Mouse (Mus musculus) E14TG2a.4 (cell line): ENCODE measurements around the gene Zfp784.
A peak's percentile ranks its signal among the peaks of the same experiment; 100 is the strongest.

ENCODE experiments used
- H3K27me3 ChIP-seq: 2 replicates; pipeline ENCODE4 v1.6.1; 2014; ENCODE audit warnings: low read length, control low read depth; ENCODE audit not compliant: insufficient read depth
- H3K36me3 ChIP-seq: 2 replicates; pipeline ENCODE4 v1.6.1; 2014; ENCODE audit warnings: low read length, control low read depth; ENCODE audit not compliant: insufficient read depth
- H3K4me1 ChIP-seq: replicated peaks from 2 replicates; pipeline ENCODE4 v1.6.1; 2014; ENCODE audit warnings: low read depth, low read length, control low read depth
- H3K4me3 ChIP-seq: replicated peaks from 2 replicates; pipeline ENCODE4 v1.5.1; 2014; ENCODE audit warnings: mild to moderate bottlenecking, low read length
- H3K9me3 ChIP-seq: 2 replicates; pipeline ENCODE4 v1.6.1; 2014; ENCODE audit warnings: low read length, control low read depth
- CTCF ChIP-seq: conservative IDR thresholded peaks from 2 replicates; pipeline ENCODE4 v1.5.1; 2014; ENCODE audit warnings: low read length
- NANOG ChIP-seq: IDR thresholded peaks from 2 replicates; pipeline ENCODE4 v1.6.1; 2014; ENCODE audit warnings: borderline replicate concordance, low read length, mixed read lengths
- POU5F1 ChIP-seq: IDR thresholded peaks from 2 replicates; pipeline ENCODE4 v1.6.1; 2014; ENCODE audit warnings: low read length, borderline replicate concordance

Gene Zfp784

DNA sequence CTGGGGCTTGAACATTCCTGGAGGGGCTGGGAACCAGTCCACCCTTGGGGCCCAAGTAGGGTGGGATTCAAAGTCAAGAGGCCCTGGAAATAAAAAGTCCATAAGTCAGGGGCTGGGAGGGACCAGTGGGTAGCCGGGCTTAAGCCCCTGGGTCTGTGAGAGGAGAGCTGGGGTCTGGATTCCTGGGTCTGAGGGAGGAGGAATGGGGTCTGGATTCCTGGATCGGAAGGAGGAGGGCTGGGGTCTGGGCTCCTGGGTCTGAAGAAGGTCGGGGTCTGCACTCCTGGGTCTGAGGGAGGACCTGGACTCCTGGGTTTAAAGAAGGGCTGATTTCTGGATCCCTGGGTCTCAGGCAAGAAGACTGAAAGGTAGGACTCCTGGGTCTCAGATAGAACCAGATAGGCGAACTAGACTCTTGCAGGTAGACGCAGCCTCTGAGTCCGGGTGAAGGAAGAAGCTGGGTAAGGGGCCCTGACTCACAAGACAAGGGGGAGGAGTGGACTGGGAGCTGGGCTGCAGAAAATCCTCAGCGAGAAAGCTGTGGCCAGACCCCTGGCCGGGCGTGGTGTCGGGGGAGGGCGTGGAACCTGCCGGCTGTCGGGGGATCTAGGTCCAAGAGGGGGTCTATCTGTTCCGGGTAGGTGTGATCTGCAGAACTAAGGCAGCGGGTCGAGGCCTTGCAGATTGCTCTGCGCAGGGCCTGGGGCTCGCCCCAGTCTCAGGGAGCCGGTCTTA lies 42.8 kb downstream of the Zfp784 start:
- Histone ChIP-seq H3K9me3 (peaks cover 10% of the 10 kb centered on the region; the same call in 1 of the 2 replicates), H3K27me3 (peaks cover 60% of the 10 kb centered on the region), H3K4me1 (peaks cover 48% of the 10 kb centered on the region), H3K4me3 (peak overlapping the region; percentile 77), H3K36me3 (no peaks in the 10 kb centered on the region)
- TF ChIP-seq POU5F1 (no peak), CTCF (no peak), NANOG (no peak)

DNA sequence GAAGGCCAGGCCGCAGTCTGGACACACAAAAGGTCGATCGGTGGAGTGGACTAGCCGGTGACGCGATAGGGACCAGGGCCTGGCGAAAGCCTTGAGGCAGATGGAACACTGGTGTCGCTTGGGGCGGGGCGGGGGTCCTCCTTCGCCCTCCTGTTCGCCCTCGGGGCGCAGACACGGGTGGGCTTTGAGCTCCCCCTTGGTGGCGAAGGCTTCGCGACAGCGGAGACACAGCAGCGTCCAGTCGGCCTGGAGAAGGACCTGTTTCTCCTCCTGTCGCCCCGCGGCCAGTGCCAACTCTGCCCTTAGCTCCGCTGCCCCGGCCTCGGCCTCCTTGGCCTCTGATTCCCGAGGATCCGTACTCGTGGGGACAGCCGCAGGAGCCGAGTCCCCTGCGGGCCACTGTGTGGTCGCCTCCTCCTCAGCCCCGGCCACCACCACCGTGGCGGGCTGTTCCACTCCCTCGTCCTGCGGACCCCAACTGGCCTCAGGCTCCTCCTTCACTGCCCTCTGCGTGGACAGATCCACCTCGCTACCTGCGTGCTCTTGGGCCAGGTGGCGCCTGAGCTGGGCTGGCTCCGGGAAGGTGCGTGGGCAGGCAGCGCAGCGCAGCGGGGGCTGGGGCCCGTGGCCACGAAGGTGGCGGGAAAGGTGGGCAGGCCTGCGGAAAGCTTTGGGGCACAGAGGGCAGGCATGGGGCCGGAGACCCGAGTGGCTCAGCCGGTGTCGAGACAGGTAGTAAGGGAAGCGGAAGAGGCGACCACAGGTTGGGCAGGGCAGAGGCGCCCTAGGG lies 44.1 kb downstream of the Zfp784 start:
- peaks cover 10% of the 10 kb centered on the region; the same call in 1 of the 2 replicates for H3K9me3 ChIP-seq
- TF ChIP-seq NANOG = no peak
- TF ChIP-seq POU5F1 = no peak
- no peak for TF ChIP-seq CTCF
- H3K36me3 ChIP-seq = no peaks in the 10 kb centered on the region
- H3K4me1 ChIP-seq = peaks cover 46% of the 10 kb centered on the region
- peaks cover 60% of the 10 kb centered on the region for H3K27me3 ChIP-seq
- peak overlapping the region; percentile 77 for H3K4me3 ChIP-seq

DNA sequence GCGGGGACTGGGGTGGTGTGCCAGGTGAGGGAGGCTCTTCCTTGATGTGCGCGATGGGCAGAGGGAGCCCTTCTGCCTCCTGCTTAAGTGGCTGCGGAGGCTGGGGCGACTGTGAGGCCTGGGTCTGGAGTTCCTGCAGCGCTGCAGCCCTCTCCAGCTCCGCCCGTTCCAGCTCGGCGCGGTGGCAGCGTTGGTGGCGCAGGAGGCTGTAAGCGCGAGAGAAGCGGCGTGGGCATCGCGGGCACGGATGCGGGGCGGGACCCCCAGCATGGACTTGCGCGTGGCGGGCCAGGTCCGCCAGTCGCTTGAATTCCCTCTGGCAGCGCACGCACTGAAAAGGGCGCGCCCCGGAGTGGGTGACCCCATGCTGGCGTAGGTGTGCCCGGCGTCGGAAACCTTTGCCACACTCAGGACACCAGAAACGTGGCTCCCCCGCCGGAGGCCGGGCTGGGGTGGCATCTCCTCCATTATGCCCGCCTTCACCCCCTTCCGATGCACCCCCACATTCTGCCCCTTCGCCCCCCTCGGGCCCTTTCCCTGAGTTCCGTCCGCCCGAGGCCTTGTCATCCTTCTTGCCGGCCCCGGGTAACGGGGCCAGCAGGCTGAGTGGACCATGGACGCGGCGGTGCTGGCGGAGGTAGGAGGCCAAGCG lies 44.8 kb downstream of the Zfp784 start:
- peaks cover 10% of the 10 kb centered on the region; the same call in 1 of the 2 replicates for H3K9me3 ChIP-seq
- peak overlapping the region; percentile 77 for H3K4me3 ChIP-seq
- peaks cover 39% of the 10 kb centered on the region for H3K4me1 ChIP-seq
- H3K36me3 ChIP-seq = no peaks in the 10 kb centered on the region
- peaks cover 57% of the 10 kb centered on the region for H3K27me3 ChIP-seq
- TF ChIP-seq CTCF (no peak), POU5F1 (no peak), NANOG (no peak)

DNA sequence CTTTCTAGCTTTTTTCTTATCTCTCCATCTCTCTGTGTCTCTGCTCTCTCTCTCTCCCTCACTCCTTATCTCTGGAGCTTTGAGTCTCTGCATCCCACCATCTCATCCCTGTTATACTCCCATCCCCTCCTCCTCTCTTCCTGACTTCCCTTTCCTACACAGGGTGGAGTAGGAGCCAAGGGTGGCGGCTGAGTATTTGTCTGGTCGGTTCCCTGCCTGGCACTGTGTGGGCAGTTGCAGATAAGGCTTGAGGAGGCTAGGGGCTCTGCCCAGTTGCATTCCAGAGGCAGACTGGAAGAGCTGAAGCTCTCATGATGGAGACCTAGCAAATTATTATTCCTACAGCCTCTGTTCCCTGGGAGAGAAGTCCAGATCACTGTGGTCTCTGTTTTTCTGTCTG lies 50.0 kb downstream of the Zfp784 start:
- peaks cover 59% of the 10 kb centered on the region for H3K27me3 ChIP-seq
- H3K36me3 ChIP-seq = no peaks in the 10 kb centered on the region
- peaks cover 10% of the 10 kb centered on the region for H3K4me1 ChIP-seq
- peaks cover 10% of the 10 kb centered on the region; the same call in 1 of the 2 replicates for H3K9me3 ChIP-seq
- no peak overlapping the region for H3K4me3 ChIP-seq
- no peak for TF ChIP-seq CTCF
- no peak for TF ChIP-seq POU5F1
- TF ChIP-seq NANOG = no peak
